Mouse (Mus musculus) kidney, embryonic 14.5 days (tissue): ENCODE data around the gene Mettl27. TPM values are rescaled to one million over a fixed set of nuclear protein-coding genes. Genes with fewer than 3 reads are reported as not detected.

Experiments used
- ATAC-seq: fragments of 200-750 bp; cut with Nextera tagmentation; 2 replicates; pipeline ENCODE4 v1.8.0; 2017; ENCODE audit warnings: moderate number of reproducible peaks, mild to moderate bottlenecking, moderate TSS enrichment, moderate library complexity; ENCODE audit not compliant: low FRiP score, low TSS enrichment
- H3K27ac ChIP-seq: fragments of 300-500 bp; sonication (generic); 2 replicates; pipeline ENCODE4 v1.5.1; 2014; ENCODE audit warnings: low read depth, mild to moderate bottlenecking, low read length, moderate library complexity, mixed read lengths
- H3K27me3 ChIP-seq: fragments of 300-500 bp; sonication (generic); 2 replicates; pipeline ENCODE4 v1.6.1; 2014; ENCODE audit warnings: mild to moderate bottlenecking, low read length; ENCODE audit not compliant: control insufficient read depth, insufficient read depth
- H3K36me3 ChIP-seq: fragments of 300-500 bp; sonication (generic); 2 replicates; pipeline ENCODE4 v1.6.1; 2014; ENCODE audit warnings: low read length, mixed read lengths; ENCODE audit not compliant: control insufficient read depth, insufficient read depth
- H3K4me1 ChIP-seq: fragments of 300-500 bp; sonication (generic); 2 replicates; pipeline ENCODE4 v1.6.1; 2014; ENCODE audit warnings: low read length, mixed read lengths; ENCODE audit not compliant: control insufficient read depth, insufficient read depth
- H3K4me2 ChIP-seq: fragments of 300-500 bp; sonication (generic); replicated peaks from 2 replicates; pipeline ENCODE4 v1.6.1; 2014; ENCODE audit warnings: low read depth, mild to moderate bottlenecking, low read length
- H3K4me3 ChIP-seq: fragments of 300-500 bp; sonication (generic); 2 replicates; pipeline ENCODE4 v1.5.1; 2014; ENCODE audit warnings: mild to moderate bottlenecking, low read length
- H3K9ac ChIP-seq: fragments of 300-500 bp; sonication (generic); 2 replicates; pipeline ENCODE4 v1.6.1; 2014; ENCODE audit warnings: low read depth, mild to moderate bottlenecking, low read length, moderate library complexity
- H3K9me3 ChIP-seq: fragments of 300-500 bp; sonication (generic); 2 replicates; pipeline ENCODE4 v1.6.1; 2016; ENCODE audit warnings: low read length; ENCODE audit not compliant: control insufficient read depth
- WGBS: fragments of 180-500 bp; shearing (Covaris S2); extraction: QIAGEN DNeasy Blood & Tissue Kit; methylation state at CpG from one replicate; pipeline ENCODE4 v1.1.7; 2014; 5-methylcytosine and 5-hydroxymethylcytosine counted together
- polyA plus RNA-seq: library from polyadenylated mRNA; unstranded; fragments of >200 nt; fragmentation: Nextera tagmentation; extraction: Ambion mirVana; gene quantifications from 2 replicates; pipeline ENCODE4 v1.2.1, GENCODE M21; 2014

Mettl27 gene
- polyA plus RNA-seq, 1 experiment from 2014 or later: 26.6 TPM

- 0 out of 2 replicates have a peak, but pooled peaks cover 3% of the 10 kb centered on the region for H3K9me3 ChIP-seq
- no peak overlapping the region for H3K27ac ChIP-seq
- no peak overlapping the region for H3K4me3 ChIP-seq
- no peak for ATAC-seq
- no peaks in the 10 kb centered on the region for H3K27me3 ChIP-seq
- no peak overlapping the region for H3K4me2 ChIP-seq
- H3K9ac ChIP-seq: no peak overlapping the region
- no peaks in the 10 kb centered on the region for H3K36me3 ChIP-seq
- no peaks in the 10 kb centered on the region for H3K4me1 ChIP-seq
- 81% methylated on average over 8 of the region's 8 CpGs for WGBS
Measured at GRCm38 (mm10) chr5:134914510-134914909, 17.7 kb upstream of the Mettl27 start.

DNA sequence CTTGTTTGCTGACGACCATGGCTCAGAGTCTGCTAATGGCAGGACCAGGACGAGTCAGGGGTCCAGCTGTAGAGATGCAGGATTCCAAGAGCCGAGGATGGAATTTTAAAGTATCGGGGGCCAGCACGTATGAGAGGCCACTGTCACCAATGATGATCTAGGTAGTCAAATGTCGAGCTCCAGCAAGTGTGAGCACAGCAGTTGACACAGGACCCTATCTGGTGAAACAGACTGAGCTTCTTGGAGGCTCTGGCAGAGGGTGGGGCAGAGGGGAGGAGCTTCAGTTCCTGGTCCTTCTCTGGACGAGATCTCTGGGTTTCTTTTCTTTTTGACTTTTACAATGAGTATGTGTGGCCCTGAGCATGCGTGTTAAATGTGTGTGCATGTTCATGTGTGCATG lies 16.9 kb upstream of the Mettl27 start, which contains the start of gene Cldn13:
Cldn13 (minus strand) TSS at position 216 of the 400 bp plus-strand sequence.
- Histone ChIP-seq H3K36me3 (no peaks in the 10 kb centered on the region), H3K27ac (no peak within 1 kb of the TSS), H3K9me3 (0 out of 2 replicates have a peak, but pooled peaks cover 3% of the 10 kb centered on the region), H3K9ac (no peak within 1 kb of the TSS), H3K4me3 (no peak within 1 kb of the TSS), H3K4me2 (no peak within 1 kb of the TSS), H3K4me1 (no peaks in the 10 kb centered on the region), H3K27me3 (no peaks in the 10 kb centered on the region)
- WGBS: 79% methylated on average over 8 of the region's 8 CpGs
- no peak for ATAC-seq

- Histone ChIP-seq H3K9me3 (0 out of 2 replicates have a peak, but pooled peaks cover 3% of the 10 kb centered on the region), H3K36me3 (no peaks in the 10 kb centered on the region), H3K27me3 (no peaks in the 10 kb centered on the region), H3K4me1 (no peaks in the 10 kb centered on the region), H3K4me2 (no peak overlapping the region), H3K4me3 (no peak overlapping the region), H3K27ac (no peak overlapping the region), H3K9ac (no peak overlapping the region)
- ATAC-seq: no peak
- WGBS: 45% methylated on average over 16 of the region's 16 CpGs
Measured at GRCm38 (mm10) chr5:134918071-134918832, 13.9 kb upstream of the Mettl27 start.

DNA sequence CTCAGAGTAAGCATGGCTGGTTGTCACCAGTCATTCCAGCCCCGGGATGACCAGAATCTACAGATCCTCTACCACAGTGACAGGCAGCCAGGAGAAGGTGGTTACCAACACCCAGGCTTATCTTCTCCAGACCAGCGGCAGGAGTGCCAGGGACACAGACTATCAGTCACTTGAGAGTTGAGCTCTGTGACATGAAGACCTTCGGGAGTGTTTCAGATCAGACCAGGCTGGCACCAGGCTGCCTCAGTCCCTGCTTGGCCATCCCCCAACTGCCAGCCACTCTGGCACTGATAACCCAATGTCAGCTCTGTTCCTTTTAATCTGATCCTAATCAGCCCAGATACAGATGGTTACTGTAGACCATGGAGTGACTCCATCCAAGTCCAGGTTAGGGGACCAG lies 13.1 kb upstream of the Mettl27 start:
- H3K9me3 ChIP-seq: 0 out of 2 replicates have a peak, but pooled peaks cover 3% of the 10 kb centered on the region
- no peak overlapping the region for H3K4me3 ChIP-seq
- WGBS: 92% methylated on average over 3 of the region's 3 CpGs
- H3K4me1 ChIP-seq: no peaks in the 10 kb centered on the region
- H3K9ac ChIP-seq: no peak overlapping the region
- H3K27ac ChIP-seq: no peak overlapping the region
- H3K4me2 ChIP-seq: no peak overlapping the region
- no peak for ATAC-seq
- H3K27me3 ChIP-seq: no peaks in the 10 kb centered on the region
- H3K36me3 ChIP-seq: no peaks in the 10 kb centered on the region

DNA sequence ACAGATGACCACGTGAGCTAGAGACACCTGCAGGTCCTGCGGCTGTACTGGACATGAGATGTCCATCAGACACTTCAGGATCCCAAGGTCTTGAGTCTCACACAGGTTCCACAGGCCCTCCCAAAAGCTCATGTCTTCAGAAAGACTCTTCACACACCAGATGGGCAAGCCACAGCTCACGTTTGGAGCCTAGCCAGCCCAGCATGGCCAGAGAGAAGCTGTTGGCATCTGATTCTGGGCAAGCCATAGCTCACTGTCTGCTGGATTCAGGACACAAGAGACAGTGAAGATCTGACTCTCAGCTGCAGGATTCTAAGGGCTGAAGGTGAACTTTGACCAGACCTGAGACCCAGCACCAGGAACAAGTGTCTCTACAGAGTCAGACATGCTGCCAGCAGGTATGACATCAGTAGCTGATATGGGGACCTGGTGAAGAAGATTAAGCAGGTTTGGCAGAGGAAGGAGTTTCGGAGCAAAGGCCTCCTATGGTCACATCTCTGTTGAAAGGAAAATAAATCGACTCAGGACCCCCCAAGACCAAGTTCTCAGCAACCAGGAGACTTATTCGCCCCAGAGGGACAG lies 12.0 kb upstream of the Mettl27 start:
- H3K27ac ChIP-seq: no peak overlapping the region
- no peaks in the 10 kb centered on the region for H3K27me3 ChIP-seq
- H3K4me2 ChIP-seq: no peak overlapping the region
- no peaks in the 10 kb centered on the region for H3K36me3 ChIP-seq
- H3K9ac ChIP-seq: no peak overlapping the region
- 84% methylated on average over 6 of the region's 6 CpGs for WGBS
- no peak for ATAC-seq
- H3K9me3 ChIP-seq: 0 out of 2 replicates have a peak, but pooled peaks cover 3% of the 10 kb centered on the region
- H3K4me3 ChIP-seq: no peak overlapping the region
- no peaks in the 10 kb centered on the region for H3K4me1 ChIP-seq

DNA sequence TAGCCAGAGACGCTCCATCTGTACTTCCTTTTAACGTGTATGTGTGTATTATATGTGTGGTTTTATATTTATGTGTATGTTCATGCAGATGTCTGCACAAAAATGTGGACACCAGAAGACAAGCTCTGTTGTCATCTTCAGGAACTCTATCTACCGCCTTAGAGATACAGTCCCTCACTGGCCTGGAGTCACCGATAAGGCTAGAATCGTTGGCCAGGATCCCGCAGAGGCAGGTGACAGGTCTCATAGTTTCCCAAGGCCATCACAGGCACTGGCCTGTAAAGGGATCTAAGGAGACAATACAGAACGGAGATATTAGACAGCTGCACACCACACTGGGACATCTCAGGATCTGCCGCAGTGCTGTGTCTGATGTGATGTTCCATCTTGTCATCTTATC lies 11.1 kb upstream of the Mettl27 start:
- Histone ChIP-seq H3K9ac (no peak overlapping the region), H3K27me3 (no peaks in the 10 kb centered on the region), H3K9me3 (0 out of 2 replicates have a peak, but pooled peaks cover 3% of the 10 kb centered on the region), H3K4me2 (no peak overlapping the region), H3K4me3 (no peak overlapping the region), H3K4me1 (no peaks in the 10 kb centered on the region), H3K36me3 (no peaks in the 10 kb centered on the region), H3K27ac (no peak overlapping the region)
- 89% methylated on average over 8 of the region's 8 CpGs for WGBS
- ATAC-seq: no peak

DNA sequence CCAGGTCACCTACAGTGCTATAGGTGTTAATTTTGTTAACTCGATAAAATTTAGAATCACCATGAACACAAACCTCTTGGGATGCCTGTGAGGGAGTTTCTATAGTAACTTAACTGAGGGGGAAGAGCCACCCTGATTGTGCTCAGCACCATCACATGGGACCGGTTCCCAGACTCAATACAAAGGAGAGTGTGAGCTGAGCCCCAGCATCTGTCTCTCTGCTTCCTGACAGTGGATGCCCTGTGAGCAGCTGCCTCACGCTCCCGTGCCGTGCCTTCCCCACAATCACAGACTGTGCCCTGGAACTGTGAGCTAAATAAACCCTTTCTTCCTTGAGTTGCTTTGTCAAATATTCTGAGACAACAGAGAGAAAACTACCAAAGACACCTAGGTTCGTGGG lies 9.0 kb upstream of the Mettl27 start:
- H3K27ac ChIP-seq: no peak overlapping the region
- H3K9ac ChIP-seq: no peak overlapping the region
- H3K4me3 ChIP-seq: no peak overlapping the region
- H3K36me3 ChIP-seq: no peaks in the 10 kb centered on the region
- H3K4me2 ChIP-seq: no peak overlapping the region
- H3K27me3 ChIP-seq: no peaks in the 10 kb centered on the region
- no peaks in the 10 kb centered on the region for H3K4me1 ChIP-seq
- 69% methylated on average over 6 of the region's 6 CpGs for WGBS
- no peaks in the 10 kb centered on the region for H3K9me3 ChIP-seq
- ATAC-seq: no peak

DNA sequence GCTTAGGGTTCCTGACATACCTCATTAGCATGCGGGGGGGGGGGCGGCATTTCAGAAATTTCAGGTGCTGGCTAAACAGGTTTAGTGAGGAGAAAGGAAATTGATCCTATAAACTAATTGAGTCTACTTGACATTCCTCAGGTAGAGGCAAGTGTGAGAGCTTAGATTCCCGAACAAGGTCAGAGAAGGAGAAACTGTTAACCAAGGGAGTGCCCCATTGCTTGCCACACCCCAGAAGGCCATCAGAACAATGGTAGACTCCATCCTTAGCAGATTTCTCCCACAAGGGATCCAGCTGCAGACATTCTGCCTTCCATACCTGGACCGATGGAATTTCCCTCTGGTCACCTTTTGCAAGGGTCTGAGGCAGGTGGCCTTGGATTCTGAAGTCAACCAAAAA lies 5.4 kb upstream of the Mettl27 start:
- no peaks in the 10 kb centered on the region for H3K4me1 ChIP-seq

GRCm38 (mm10) chr5:134929988-134930387 lies 2.2 kb upstream of the Mettl27 start:
- Histone ChIP-seq H3K4me3 (no peak overlapping the region), H3K27ac (no peak overlapping the region), H3K9ac (no peak overlapping the region), H3K4me2 (no peak overlapping the region), H3K9me3 (no peaks in the 10 kb centered on the region), H3K4me1 (no peaks in the 10 kb centered on the region), H3K27me3 (no peaks in the 10 kb centered on the region), H3K36me3 (no peaks in the 10 kb centered on the region)
- WGBS: 86% methylated on average over 2 of the region's 2 CpGs
- ATAC-seq: no peak

More for the DNA sequence above, 5.4 kb upstream of the Mettl27 start:
- H3K9me3 ChIP-seq: no peaks in the 10 kb centered on the region
- no peaks in the 10 kb centered on the region for H3K36me3 ChIP-seq
- no peak overlapping the region for H3K27ac ChIP-seq
- no peak overlapping the region for H3K9ac ChIP-seq
- no peak for ATAC-seq
- 68% methylated on average over 4 of the region's 4 CpGs for WGBS
- no peak overlapping the region for H3K4me3 ChIP-seq
- H3K27me3 ChIP-seq: no peaks in the 10 kb centered on the region
- H3K4me2 ChIP-seq: no peak overlapping the region
